Mouse (Mus musculus): ENCODE measurements at regions not wholly inside any gene's neighbourhood (a gene's known extent, or its start where the extent isn't known, plus 50 kb on each side); places are given as distances from the start of the nearest gene placed in this dataset.

GRCm38 (mm10) chr13:116414473-116414872 is 105.0 kb upstream of the Isl1 start:
- peak; percentile 2 for DNase-seq (ENCODE audit: low read depth, low spot score)

GRCm38 (mm10) chr13:116410682-116411081 is 101.2 kb upstream of the Isl1 start:
- no peak for DNase-seq (ENCODE audit: low read depth, low spot score)
